Mouse (Mus musculus) forebrain, embryonic 16.5 days (tissue): ENCODE results near the gene Bcl11a. TPM values are rescaled to one million over a fixed set of nuclear protein-coding genes. Genes with fewer than 3 reads are reported as not detected.

Experiments used
- ATAC-seq: fragments of 200-750 bp; cut with Nextera tagmentation; 2 replicates; pipeline ENCODE4 v1.8.0; 2017; ENCODE audit warnings: mild to moderate bottlenecking, moderate library complexity
- H3K27ac ChIP-seq: fragments of 300-500 bp; sonication (generic); 2 replicates; pipeline ENCODE4 v1.5.1; 2014; ENCODE audit warnings: low read length, control low read depth
- H3K27me3 ChIP-seq: fragments of 300-500 bp; sonication (generic); replicated peaks from 2 replicates; pipeline ENCODE4 v1.6.1; 2014; ENCODE audit warnings: low read length; ENCODE audit not compliant: control insufficient read depth, insufficient read depth
- H3K36me3 ChIP-seq: fragments of 300-500 bp; sonication (generic); 2 replicates; pipeline ENCODE4 v1.6.1; 2014; ENCODE audit not compliant: control insufficient read depth, insufficient read depth
- H3K4me1 ChIP-seq: fragments of 300-500 bp; sonication (generic); replicated peaks from 2 replicates; pipeline ENCODE4 v1.6.1; 2014; ENCODE audit warnings: low read length; ENCODE audit not compliant: control insufficient read depth, insufficient read depth
- H3K4me2 ChIP-seq: fragments of 300-500 bp; sonication (generic); 2 replicates; pipeline ENCODE4 v1.6.1; 2014; ENCODE audit warnings: mild to moderate bottlenecking, low read length, control low read depth
- H3K4me3 ChIP-seq: fragments of 300-500 bp; sonication (generic); replicated peaks from 2 replicates; pipeline ENCODE4 v1.5.1; 2014; ENCODE audit warnings: mild to moderate bottlenecking, low read length, control low read depth
- H3K9ac ChIP-seq: fragments of 300-500 bp; sonication (generic); replicated peaks from 2 replicates; pipeline ENCODE4 v1.6.1; 2014; ENCODE audit warnings: low read depth, low read length, control low read depth
- H3K9me3 ChIP-seq: fragments of 300-500 bp; sonication (generic); 2 replicates; pipeline ENCODE4 v1.6.1; 2016; ENCODE audit warnings: low read length; ENCODE audit not compliant: control insufficient read depth
- WGBS: fragments of 180-500 bp; shearing (Covaris S2); extraction: QIAGEN DNeasy Blood & Tissue Kit; methylation state at CpG from one replicate; pipeline ENCODE4 v1.1.7; 2014; 5-methylcytosine and 5-hydroxymethylcytosine counted together
- polyA plus RNA-seq: library from polyadenylated mRNA; unstranded; fragments of >200 nt; fragmentation: Nextera tagmentation; extraction: Ambion mirVana; gene quantifications from 2 replicates; pipeline ENCODE4 v1.2.1, GENCODE M21; 2015

Gene Bcl11a
- polyA plus RNA-seq, 1 experiment from 2014 or later: 236 TPM

DNA sequence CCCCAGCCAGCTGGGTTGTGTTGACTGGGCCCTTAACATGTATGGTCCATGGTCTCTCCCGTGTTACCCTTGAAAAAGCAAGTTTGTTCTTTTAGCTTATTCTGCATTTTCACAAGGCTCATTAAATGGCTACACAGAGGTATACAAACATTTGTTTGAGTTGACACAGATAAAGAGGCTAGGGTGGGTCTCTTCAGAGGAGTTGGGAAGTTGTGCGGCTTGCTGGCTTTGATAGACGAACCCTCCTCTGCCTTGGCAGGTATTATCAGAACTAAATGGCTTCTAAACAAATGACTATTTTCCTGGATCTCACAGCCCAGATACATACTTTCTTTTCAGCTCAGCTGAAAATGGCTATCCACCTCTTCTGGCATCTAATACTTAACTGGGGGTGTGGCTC is 70.7 kb downstream of the Bcl11a start:
- Histone ChIP-seq H3K27ac (no peak overlapping the region), H3K4me2 (no peak overlapping the region), H3K9ac (no peak overlapping the region), H3K27me3 (no peaks in the 10 kb centered on the region), H3K36me3 (peaks cover 2% of the 10 kb centered on the region; the same call in 1 of the 2 replicates), H3K4me3 (no peak overlapping the region), H3K9me3 (no peaks in the 10 kb centered on the region), H3K4me1 (peaks cover 42% of the 10 kb centered on the region)
- no peak for ATAC-seq
- 84% methylated on average over 3 of the region's 3 CpGs for WGBS

DNA sequence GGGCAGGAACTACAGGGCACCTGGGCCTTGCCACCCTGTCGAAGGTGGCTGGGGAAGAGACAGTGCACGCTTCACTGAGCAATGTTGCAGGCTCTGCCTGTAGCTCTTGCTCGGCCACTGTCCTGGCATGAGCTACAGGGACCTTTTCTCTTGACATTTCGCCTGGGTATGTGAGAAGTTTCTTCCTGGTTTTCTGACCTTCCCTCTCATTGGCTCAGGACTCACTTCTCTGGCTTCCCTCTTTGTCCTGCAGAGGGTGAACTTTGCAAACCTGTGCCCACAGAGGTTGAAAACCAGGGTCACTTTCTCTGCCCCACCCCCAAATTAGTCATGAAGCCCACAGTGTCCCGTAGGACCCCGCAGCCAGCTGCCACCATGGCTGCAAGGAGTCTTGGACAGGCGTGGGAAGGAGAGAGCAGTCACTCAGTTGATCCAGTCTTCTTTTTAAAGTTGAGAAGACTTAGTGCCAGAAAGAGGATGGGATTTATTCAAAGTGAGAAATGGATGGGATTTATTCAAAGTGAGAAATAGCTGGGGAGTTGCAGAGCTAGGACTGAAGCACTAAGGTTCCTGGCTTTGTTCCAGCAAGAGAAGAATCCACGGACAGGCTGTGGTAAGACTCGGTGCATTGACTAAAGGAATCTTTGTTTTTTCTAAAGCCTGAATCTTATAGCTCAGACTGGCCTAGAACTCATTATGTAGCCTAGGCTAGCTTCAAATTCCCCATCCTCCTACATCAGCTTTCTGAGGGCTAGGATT is 71.8 kb downstream of the Bcl11a start:
- H3K27ac ChIP-seq: peak overlapping the region; percentile 25; the same call in 1 of the 2 replicates
- H3K4me1 ChIP-seq: peaks cover 44% of the 10 kb centered on the region
- 70% methylated on average over 9 of the region's 9 CpGs for WGBS
- no peak overlapping the region for H3K9ac ChIP-seq
- ATAC-seq: no peak
- peaks cover 2% of the 10 kb centered on the region; the same call in 1 of the 2 replicates for H3K36me3 ChIP-seq
- H3K4me2 ChIP-seq: no peak overlapping the region
- H3K4me3 ChIP-seq: no peak overlapping the region
- H3K27me3 ChIP-seq: no peaks in the 10 kb centered on the region
- H3K9me3 ChIP-seq: no peaks in the 10 kb centered on the region

DNA sequence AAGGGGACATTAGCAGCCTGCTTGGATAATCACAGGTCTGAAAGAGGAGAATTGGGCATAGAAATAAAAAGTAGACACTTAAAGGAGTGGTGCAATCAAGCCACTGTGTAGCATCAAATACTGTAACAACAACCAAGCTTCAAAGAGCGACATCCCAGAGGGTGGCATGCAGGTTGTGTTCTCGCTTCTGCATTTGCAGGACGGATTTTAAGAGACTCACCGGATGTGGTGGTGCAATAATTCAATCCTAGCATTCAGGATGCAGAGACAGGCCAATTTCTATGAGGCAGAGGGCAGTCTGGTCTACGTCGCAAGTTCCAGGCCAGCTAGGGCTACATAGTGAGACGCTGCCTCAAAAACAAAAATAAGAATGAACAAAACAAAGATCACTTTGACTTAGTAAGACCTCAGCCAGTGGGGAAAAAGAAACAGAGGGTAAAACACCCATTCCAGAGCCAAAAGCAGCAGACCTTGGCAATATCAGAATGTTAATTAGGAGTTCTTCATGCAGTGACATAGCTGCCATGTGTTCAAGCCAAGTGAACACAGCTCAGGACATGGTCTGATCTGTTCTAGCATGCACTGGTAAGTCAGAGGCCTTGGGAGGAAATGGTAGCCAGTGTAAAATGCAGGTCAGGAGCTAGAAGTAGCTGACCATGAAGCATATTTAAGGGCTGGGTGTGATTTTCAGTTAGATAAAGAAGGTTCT is 74.4 kb downstream of the Bcl11a start:
- H3K4me2 ChIP-seq: no peak overlapping the region
- peaks cover 46% of the 10 kb centered on the region for H3K4me1 ChIP-seq
- no peaks in the 10 kb centered on the region for H3K9me3 ChIP-seq
- H3K27me3 ChIP-seq: no peaks in the 10 kb centered on the region
- H3K9ac ChIP-seq: no peak overlapping the region
- H3K27ac ChIP-seq: peak overlapping the region; percentile 78
- no peaks in the 10 kb centered on the region; the same call in 1 of the 2 replicates for H3K36me3 ChIP-seq
- peak; percentile 36; the same call in 1 of the 2 replicates for ATAC-seq
- 60% methylated on average over 7 of the region's 7 CpGs for WGBS
- no peak overlapping the region for H3K4me3 ChIP-seq

DNA sequence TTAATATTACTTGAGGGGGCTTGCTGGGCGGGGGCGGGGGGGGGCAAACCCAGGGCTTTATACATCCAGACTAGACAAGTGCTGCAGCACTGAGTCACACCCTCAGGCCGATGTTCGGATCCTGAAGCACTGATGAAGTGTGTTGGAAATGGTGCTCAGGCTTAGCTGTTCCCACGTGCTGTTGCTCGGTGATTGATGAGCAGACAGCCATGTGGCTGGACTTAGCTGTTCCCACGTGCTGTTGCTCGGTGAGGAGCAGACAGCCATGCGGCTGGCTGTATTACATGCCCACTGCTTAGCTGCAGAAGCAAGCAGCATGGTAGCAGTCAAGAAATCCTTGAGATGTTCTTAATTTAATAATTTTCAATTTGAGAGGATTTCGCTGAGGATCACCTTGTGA is 75.2 kb downstream of the Bcl11a start:
- H3K9ac ChIP-seq: no peak overlapping the region
- WGBS: 52% methylated on average over 10 of the region's 10 CpGs
- H3K4me2 ChIP-seq: no peak overlapping the region
- H3K36me3 ChIP-seq: no peaks in the 10 kb centered on the region; the same call in 1 of the 2 replicates
- no peak overlapping the region for H3K27ac ChIP-seq
- ATAC-seq: peak; percentile 42
- H3K9me3 ChIP-seq: no peaks in the 10 kb centered on the region
- H3K4me1 ChIP-seq: peaks cover 53% of the 10 kb centered on the region
- H3K27me3 ChIP-seq: no peaks in the 10 kb centered on the region
- no peak overlapping the region for H3K4me3 ChIP-seq

DNA sequence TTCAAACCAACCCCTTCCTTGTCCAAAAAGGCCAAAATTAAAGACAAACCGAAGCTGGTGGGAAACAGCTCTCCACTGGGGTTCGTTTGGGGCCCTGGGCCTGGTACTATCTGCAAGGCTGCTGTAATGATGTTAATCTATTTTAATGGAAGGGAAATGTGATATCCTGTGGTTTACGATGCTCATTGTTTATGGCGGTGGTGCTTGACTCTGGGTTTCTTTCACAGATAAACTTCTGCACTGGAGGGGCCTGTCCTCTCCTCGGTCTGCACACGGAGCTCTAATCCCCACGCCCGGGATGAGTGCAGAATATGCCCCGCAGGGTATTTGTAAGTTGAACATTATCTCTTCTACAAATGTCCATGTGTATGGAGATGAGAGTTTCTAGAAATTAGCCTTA is 80.2 kb downstream of the Bcl11a start:
- 59% methylated on average over 9 of the region's 9 CpGs for WGBS
- Histone ChIP-seq H3K4me1 (peaks cover 63% of the 10 kb centered on the region), H3K9ac (no peak overlapping the region), H3K4me3 (no peak overlapping the region), H3K9me3 (no peaks in the 10 kb centered on the region), H3K27ac (no peak overlapping the region), H3K27me3 (no peaks in the 10 kb centered on the region), H3K36me3 (no peaks in the 10 kb centered on the region), H3K4me2 (no peak overlapping the region)
- no peak for ATAC-seq

DNA sequence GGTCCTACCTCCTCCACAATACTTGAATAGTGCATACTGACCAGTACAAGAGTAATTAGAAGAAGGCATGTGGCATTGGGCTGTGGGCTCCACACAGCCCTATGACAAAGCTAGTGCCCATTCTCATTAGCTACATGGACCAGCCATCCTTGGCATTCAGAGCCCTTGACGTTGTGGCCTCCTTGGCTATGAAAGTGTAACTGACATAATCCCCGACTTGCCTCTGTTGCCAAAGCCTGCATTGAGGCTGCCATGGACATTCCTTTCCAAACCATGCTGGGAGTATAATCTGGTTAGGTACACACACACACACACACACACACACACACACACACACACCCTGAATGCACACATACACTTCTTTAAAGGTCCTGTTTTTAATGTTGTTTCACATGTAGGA is 81.8 kb downstream of the Bcl11a start:
- peaks cover 14% of the 10 kb centered on the region for H3K36me3 ChIP-seq
- ATAC-seq: no peak
- no peaks in the 10 kb centered on the region for H3K9me3 ChIP-seq
- no peak overlapping the region for H3K4me3 ChIP-seq
- no peak overlapping the region for H3K27ac ChIP-seq
- no peaks in the 10 kb centered on the region for H3K27me3 ChIP-seq
- no peak overlapping the region for H3K9ac ChIP-seq
- WGBS: 60% methylated on average over 2 of the region's 2 CpGs
- no peak overlapping the region for H3K4me2 ChIP-seq
- peaks cover 51% of the 10 kb centered on the region for H3K4me1 ChIP-seq

DNA sequence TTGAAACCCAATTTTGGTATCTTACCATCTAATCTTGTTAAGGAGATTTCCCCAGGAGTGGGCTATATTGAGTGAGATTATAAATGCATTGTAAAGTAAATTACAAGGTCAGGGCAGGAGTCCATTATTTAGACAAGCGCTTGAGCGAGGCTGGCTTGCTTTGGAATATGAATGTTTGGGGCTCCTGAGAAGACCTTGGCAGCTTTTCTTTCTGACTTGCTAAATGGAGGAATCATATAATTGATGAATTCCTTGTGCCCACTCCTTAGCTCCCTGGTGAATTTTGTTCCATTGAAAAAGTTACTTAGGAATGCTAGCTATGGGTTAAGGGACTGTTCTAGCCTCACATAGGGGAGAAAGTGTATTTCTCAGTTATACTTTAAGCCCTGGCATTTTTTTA is 83.6 kb downstream of the Bcl11a start:
- ATAC-seq: peak; percentile 4; the same call in 1 of the 2 replicates
- Histone ChIP-seq H3K4me1 (peaks cover 55% of the 10 kb centered on the region), H3K9ac (no peak overlapping the region), H3K9me3 (no peaks in the 10 kb centered on the region), H3K4me3 (no peak overlapping the region), H3K27ac (peak overlapping the region; percentile 67), H3K36me3 (peaks cover 17% of the 10 kb centered on the region), H3K27me3 (no peaks in the 10 kb centered on the region), H3K4me2 (no peak overlapping the region)
- WGBS: 22% methylated on average over 2 of the region's 2 CpGs

DNA sequence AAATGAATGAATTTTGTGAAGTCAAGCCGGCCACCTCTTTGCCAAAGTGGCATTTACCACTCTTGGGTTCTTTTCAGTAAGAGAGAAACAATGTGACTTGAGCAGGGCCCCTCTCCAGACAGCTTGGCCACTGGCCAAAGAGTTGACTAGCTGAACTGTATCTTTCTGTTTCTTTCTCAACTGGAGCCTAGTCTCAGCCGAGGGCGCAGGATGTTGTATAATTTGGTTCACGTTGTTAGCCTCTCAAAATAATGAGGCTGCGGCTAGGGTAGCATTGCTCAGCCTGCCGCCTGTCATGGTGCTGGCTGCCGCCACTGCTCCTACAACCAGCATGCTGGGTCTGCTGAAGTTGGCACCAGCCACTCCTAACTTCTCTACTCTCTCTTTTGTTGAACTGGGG is 84.2 kb downstream of the Bcl11a start:
- H3K36me3 ChIP-seq: peaks cover 17% of the 10 kb centered on the region
- H3K4me3 ChIP-seq: no peak overlapping the region
- ATAC-seq: peak; percentile 91
- H3K9me3 ChIP-seq: no peaks in the 10 kb centered on the region
- no peaks in the 10 kb centered on the region for H3K27me3 ChIP-seq
- peaks cover 53% of the 10 kb centered on the region for H3K4me1 ChIP-seq
- 5% methylated on average over 7 of the region's 7 CpGs for WGBS
- H3K4me2 ChIP-seq: no peak overlapping the region
- no peak overlapping the region for H3K9ac ChIP-seq
- peak overlapping the region; percentile 67 for H3K27ac ChIP-seq

DNA sequence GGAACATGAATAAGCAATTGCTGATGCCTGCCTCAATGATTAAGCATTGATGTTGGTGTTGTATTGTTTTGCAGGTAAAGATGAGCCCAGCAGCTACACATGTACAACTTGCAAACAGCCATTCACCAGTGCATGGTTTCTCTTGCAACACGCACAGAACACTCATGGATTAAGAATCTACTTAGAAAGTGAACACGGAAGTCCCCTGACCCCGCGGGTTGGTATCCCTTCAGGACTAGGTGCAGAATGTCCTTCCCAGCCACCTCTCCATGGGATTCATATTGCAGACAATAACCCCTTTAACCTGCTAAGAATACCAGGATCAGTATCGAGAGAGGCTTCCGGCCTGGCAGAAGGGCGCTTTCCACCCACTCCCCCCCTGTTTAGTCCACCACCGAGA is 85.2 kb downstream of the Bcl11a start:
- no peak overlapping the region for H3K4me3 ChIP-seq
- H3K4me2 ChIP-seq: no peak overlapping the region
- 92% methylated on average over 8 of the region's 8 CpGs for WGBS
- H3K9me3 ChIP-seq: no peaks in the 10 kb centered on the region
- peaks cover 46% of the 10 kb centered on the region for H3K4me1 ChIP-seq
- H3K9ac ChIP-seq: no peak overlapping the region
- no peak overlapping the region for H3K27ac ChIP-seq
- H3K27me3 ChIP-seq: no peaks in the 10 kb centered on the region
- no peak for ATAC-seq
- peaks cover 17% of the 10 kb centered on the region for H3K36me3 ChIP-seq
